Mouse (Mus musculus) G1E (cell line): Measurements from ENCODE around the gene Mucl2. TPM values are rescaled to one million over a fixed set of nuclear protein-coding genes. Genes with fewer than 3 reads are reported as not detected.
"Not testable (repeated sequence)": the region's sequence is repeated elsewhere in the genome, so short reads cannot be mapped to it uniquely, and the experiment has no call there.

ENCODE experiments used
- ATAC-seq: 2 replicates; pipeline ENCODE4 v1.8.0; 2016; ENCODE audit warnings: mild to moderate bottlenecking; ENCODE audit not compliant: insufficient number of reproducible peaks, poor library complexity, low FRiP score, severe bottlenecking; ENCODE audit errors: extremely low read depth
- DNase-seq: peaks from one replicate; pipeline ENCODE4 v3.0.0; 2012; ENCODE audit warnings: low spot score
- H3K27me3 ChIP-seq: 2 replicates; pipeline ENCODE4 v1.6.1; 2012; ENCODE audit warnings: mild to moderate bottlenecking, low read length, inconsistent platforms; ENCODE audit not compliant: insufficient read depth
- H3K36me3 ChIP-seq: replicated peaks from 2 replicates; pipeline ENCODE3; 2012; ENCODE audit warnings: mild to moderate bottlenecking, inconsistent platforms
- H3K4me1 ChIP-seq: 2 replicates; pipeline ENCODE4 v1.6.1; 2012; ENCODE audit warnings: low read depth, low read length, inconsistent platforms, mixed read lengths; ENCODE audit not compliant: insufficient read depth
- H3K4me3 ChIP-seq: 2 replicates; pipeline ENCODE4 v1.5.1; 2012; ENCODE audit warnings: low read depth, mild to moderate bottlenecking, inconsistent platforms, low read length, moderate library complexity, mixed read lengths
- H3K9me3 ChIP-seq: replicated peaks from 2 replicates; pipeline ENCODE4 v1.6.1; 2012; ENCODE audit warnings: inconsistent platforms
- CTCF ChIP-seq: IDR thresholded peaks from 2 replicates; pipeline ENCODE4 v1.5.1; 2012; ENCODE audit warnings: low read depth, low read length, inconsistent platforms, mixed read lengths
- GATA1 ChIP-seq: IDR thresholded peaks from 2 replicates; pipeline ENCODE4 v1.6.1; 2012; ENCODE audit warnings: borderline replicate concordance, low read length, inconsistent platforms, mixed read lengths
- GATA2 ChIP-seq: IDR thresholded peaks from 2 replicates; pipeline ENCODE4 v1.6.1; 2012; ENCODE audit warnings: low read depth, low read length, inconsistent platforms, borderline replicate concordance
- polyA plus RNA-seq: library from polyadenylated mRNA; stranded (reverse); fragments of >175 nt; gene quantifications from 2 replicates; pipeline ENCODE4 v1.2.3, GENCODE M21; 2012
- total RNA-seq, 2 experiments: library from RNA; stranded (forward) in 1 of 2; stranded (reverse) in 1 of 2; fragments of 200-1000 nt in 1 of 2; fragments of >200 nt in 1 of 2; fragmentation: Nextera tagmentation in 1 of 2; gene quantifications; 2 replicates each; pipeline ENCODE4 v1.2.3; 2014 to 2017

Mucl2 gene
- total RNA-seq (2014; fragmentation: Nextera tagmentation) (not detected in 2 replicates), total RNA-seq (2017) (0.27 and 0.29 TPM in 2 replicates), polyA plus RNA-seq (not detected in 2 replicates)

- no peak for TF ChIP-seq GATA2
- TF ChIP-seq GATA1, result no peak
- TF ChIP-seq CTCF, result no peak
- Histone ChIP-seq H3K27me3 (no peaks in the 10 kb centered on the region), H3K36me3 (no peaks in the 10 kb centered on the region), H3K9me3 (no peaks in the 10 kb centered on the region), H3K4me1 (no peaks in the 10 kb centered on the region), H3K4me3 (no peak within 1 kb of the TSS)
- ATAC-seq (no peak), DNase-seq (no peak)
Measured at GRCm38 (mm10) chr15:103899212-103899611, at the start of gene Mucl2. TSS of gene Mucl2 (minus strand) at chr15:103899312.

DNA sequence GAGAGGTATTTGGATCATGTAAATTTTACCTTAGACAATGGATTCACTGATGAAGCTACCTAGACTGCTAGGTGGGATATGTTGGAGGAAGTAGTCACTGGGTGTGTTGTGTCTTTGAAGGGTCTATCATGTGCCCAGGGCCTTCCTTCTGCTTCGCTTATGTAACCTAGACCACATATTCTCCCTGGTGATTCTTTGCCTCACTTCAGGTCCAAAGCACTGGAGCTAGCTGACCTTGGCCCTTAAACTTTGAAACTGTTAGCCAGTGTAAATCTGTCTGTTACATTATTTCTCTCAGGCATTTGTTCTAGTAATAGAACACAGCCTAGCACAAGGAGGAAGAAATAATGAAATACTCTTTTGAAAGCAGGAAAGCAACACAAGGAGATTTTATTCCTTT, 13.9 kb upstream of the Mucl2 start:
- DNase-seq, H3K27me3 ChIP-seq, H3K36me3 ChIP-seq, ATAC-seq, H3K4me3 ChIP-seq, H3K4me1 ChIP-seq: not testable (repeated sequence)
- peaks cover 10% of the 10 kb centered on the region for H3K9me3 ChIP-seq

Other genes with a start within 250 kb of the Mucl2 start
- not detected in 2 replicates for gene Mucl1, start 143.8 kb downstream of the Mucl2 start, total RNA-seq (2014; fragmentation: Nextera tagmentation)
- not detected in 2 replicates for gene Mucl1, start 143.8 kb downstream of the Mucl2 start, total RNA-seq (2017)
- gene Mucl1, start 143.8 kb downstream of the Mucl2 start, polyA plus RNA-seq, result not detected in 2 replicates